Mouse (Mus musculus): Measurements from ENCODE around the gene Eps8l3. TPM values are rescaled to one million over a fixed set of nuclear protein-coding genes. Genes with fewer than 3 reads are reported as not detected.

Eps8l3 gene
- polyA plus RNA-seq, 2 experiments: 0.02 TPM; not detected in 1

- Histone ChIP-seq H3K4me2 (ENCODE audit: low read depth) (no peak overlapping the region), H3K27ac (no peak overlapping the region), H3K9me3 (ENCODE audit: control insufficient read depth, low read length) (no peaks in the 10 kb centered on the region), H3K27me3 (ENCODE audit: control insufficient read depth, insufficient read depth, low read length) (no peaks in the 10 kb centered on the region), H3K4me1 (replicated peaks; ENCODE audit: control insufficient read depth in 2 of 2, insufficient read depth in 2 of 2, low read length in 1 of 2) (peaks cover 0 to 15% of the 10 kb centered on the region in 2 experiments; a peak in 1 of 4 replicates), H3K9ac (replicated peaks) (no peak overlapping the region), H3K4me3 (ENCODE audit: insufficient read depth in 1 of 2, low read depth in 2 of 2, low read length in 2 of 2) (no peak overlapping the region), H3K36me3 (replicated peaks; ENCODE audit: control insufficient read depth, insufficient read depth, low read depth) (no peaks in the 10 kb centered on the region)
- ATAC-seq (ENCODE audit: insufficient read depth): peak; percentile 47
- WGBS (ENCODE audit: insufficient replicate concordance): 58% methylated on average over 10 of the region's 10 CpGs
- TF ChIP-seq EP300 (IDR thresholded peaks at IDR 0.05; ENCODE audit: low read depth): no peak
- no peak for TF ChIP-seq CTCF (IDR thresholded peaks at IDR 0.05; ENCODE audit: low read depth)
- DNase-seq (ENCODE audit: low read depth in 3 of 3, low spot score in 3 of 3): peak in 1 of 3 experiments; percentile 22
Observed at GRCm38 (mm10) chr3:107865364-107866091, 11.5 kb upstream of the Eps8l3 start.

GRCm38 (mm10) chr3:107867086-107867485 is 9.9 kb upstream of the Eps8l3 start:
- Histone ChIP-seq H3K4me3 (ENCODE audit: insufficient read depth in 1 of 2, low read depth in 2 of 2, low read length in 2 of 2) (no peak overlapping the region), H3K9me3 (ENCODE audit: control insufficient read depth, low read length) (no peaks in the 10 kb centered on the region), H3K27me3 (ENCODE audit: control insufficient read depth, insufficient read depth, low read length) (no peaks in the 10 kb centered on the region), H3K4me1 (replicated peaks; ENCODE audit: control insufficient read depth in 2 of 2, insufficient read depth in 2 of 2, low read length in 1 of 2) (peaks cover 0 to 15% of the 10 kb centered on the region in 2 experiments; a peak in 1 of 4 replicates), H3K36me3 (replicated peaks; ENCODE audit: control insufficient read depth, insufficient read depth, low read depth) (no peaks in the 10 kb centered on the region), H3K4me2 (ENCODE audit: low read depth) (no peak overlapping the region), H3K27ac (no peak overlapping the region), H3K9ac (replicated peaks) (no peak overlapping the region)
- DNase-seq (ENCODE audit: low read depth in 3 of 3, low spot score in 3 of 3) (peak; percentile 73 to 74 (median 74)), ATAC-seq (ENCODE audit: insufficient read depth) (peak; percentile 59)
- TF ChIP-seq CTCF (IDR thresholded peaks at IDR 0.05; ENCODE audit: low read depth) (peak; percentile 98), EP300 (IDR thresholded peaks at IDR 0.05; ENCODE audit: low read depth) (no peak)
- WGBS (ENCODE audit: insufficient replicate concordance): 4% methylated on average over 8 of the region's 8 CpGs

GRCm38 (mm10) chr3:107868452-107868851 is 8.6 kb upstream of the Eps8l3 start:
- Histone ChIP-seq H3K27me3 (ENCODE audit: control insufficient read depth, insufficient read depth, low read length) (no peaks in the 10 kb centered on the region), H3K9me3 (ENCODE audit: control insufficient read depth, low read length) (no peaks in the 10 kb centered on the region), H3K9ac (replicated peaks) (no peak overlapping the region), H3K4me1 (replicated peaks; ENCODE audit: control insufficient read depth in 2 of 2, insufficient read depth in 2 of 2, low read length in 1 of 2) (peaks cover 0 to 15% of the 10 kb centered on the region in 2 experiments; a peak in 1 of 4 replicates), H3K4me2 (ENCODE audit: low read depth) (no peak overlapping the region), H3K27ac (no peak overlapping the region), H3K36me3 (replicated peaks; ENCODE audit: control insufficient read depth, insufficient read depth, low read depth) (no peaks in the 10 kb centered on the region), H3K4me3 (ENCODE audit: insufficient read depth in 1 of 2, low read depth in 2 of 2, low read length in 2 of 2) (no peak overlapping the region)
- no peak for DNase-seq (ENCODE audit: low read depth in 3 of 3, low spot score in 3 of 3)
- WGBS (ENCODE audit: insufficient replicate concordance): 81% methylated on average over 22 of the region's 22 CpGs
- ATAC-seq (ENCODE audit: insufficient read depth): no peak
- no peak for TF ChIP-seq CTCF (IDR thresholded peaks at IDR 0.05; ENCODE audit: low read depth)
- TF ChIP-seq EP300 (IDR thresholded peaks at IDR 0.05; ENCODE audit: low read depth): no peak

GRCm38 (mm10) chr3:107869097-107869496 is 7.9 kb upstream of the Eps8l3 start:
- H3K4me1 ChIP-seq (replicated peaks; ENCODE audit: control insufficient read depth in 2 of 2, insufficient read depth in 2 of 2, low read length in 1 of 2): peaks cover 0 to 15% of the 10 kb centered on the region in 2 experiments; a peak in 1 of 4 replicates
- no peak overlapping the region for H3K9ac ChIP-seq (replicated peaks)
- WGBS (ENCODE audit: insufficient replicate concordance): 55% methylated on average over 7 of the region's 7 CpGs

GRCm38 (mm10) chr3:107869925-107870324 is 7.1 kb upstream of the Eps8l3 start:
- TF ChIP-seq EP300 (IDR thresholded peaks at IDR 0.05; ENCODE audit: low read depth) (no peak), CTCF (IDR thresholded peaks at IDR 0.05; ENCODE audit: low read depth) (no peak)
- Histone ChIP-seq H3K4me3 (ENCODE audit: insufficient read depth in 1 of 2, low read depth in 2 of 2, low read length in 2 of 2) (no peak overlapping the region), H3K9me3 (ENCODE audit: control insufficient read depth, low read length) (no peaks in the 10 kb centered on the region), H3K27me3 (ENCODE audit: control insufficient read depth, insufficient read depth, low read length) (no peaks in the 10 kb centered on the region), H3K9ac (replicated peaks) (no peak overlapping the region), H3K27ac (no peak overlapping the region), H3K4me2 (ENCODE audit: low read depth) (no peak overlapping the region), H3K36me3 (replicated peaks; ENCODE audit: control insufficient read depth, insufficient read depth, low read depth) (no peaks in the 10 kb centered on the region), H3K4me1 (replicated peaks; ENCODE audit: control insufficient read depth in 2 of 2, insufficient read depth in 2 of 2, low read length in 1 of 2) (peaks cover 0 to 12% of the 10 kb centered on the region in 2 experiments; a peak in 1 of 4 replicates)
- 67% methylated on average over 4 of the region's 4 CpGs for WGBS (ENCODE audit: insufficient replicate concordance)
- DNase-seq (ENCODE audit: low read depth in 3 of 3, low spot score in 3 of 3): no peak
- ATAC-seq (ENCODE audit: insufficient read depth): no peak

More at GRCm38 (mm10) chr3:107869097-107869496, 7.9 kb upstream of the Eps8l3 start:
- TF ChIP-seq EP300 (IDR thresholded peaks at IDR 0.05; ENCODE audit: low read depth) (no peak), CTCF (IDR thresholded peaks at IDR 0.05; ENCODE audit: low read depth) (no peak)
- no peaks in the 10 kb centered on the region for H3K9me3 ChIP-seq (ENCODE audit: control insufficient read depth, low read length)
- H3K27ac ChIP-seq: no peak overlapping the region
- no peak for ATAC-seq (ENCODE audit: insufficient read depth)
- H3K4me3 ChIP-seq (ENCODE audit: insufficient read depth in 1 of 2, low read depth in 2 of 2, low read length in 2 of 2): no peak overlapping the region
- no peaks in the 10 kb centered on the region for H3K36me3 ChIP-seq (replicated peaks; ENCODE audit: control insufficient read depth, insufficient read depth, low read depth)
- H3K4me2 ChIP-seq (ENCODE audit: low read depth): no peak overlapping the region
- no peaks in the 10 kb centered on the region for H3K27me3 ChIP-seq (ENCODE audit: control insufficient read depth, insufficient read depth, low read length)
- no peak for DNase-seq (ENCODE audit: low read depth in 3 of 3, low spot score in 3 of 3)
